In genomic region chr5:75826283-75827098, GRCm38 (mm10) we compare ENCODE assay signal across 9 mouse cellular contexts.
DNase-seq lines count a peak whose midpoint lies in the region; ATAC-seq and TF ChIP-seq lines count a peak whose summit lies in the region.
"Had no signal": no experiment of that assay in that cellular context is flagged by ENCODE, and none has a peak within 500 bp of the region (broad histone marks: within the 10 kb centered on the region; RNA-seq: fewer than 3 reads in every experiment).

No protein-coding gene starts in this region.

- 0 out of 2 replicates have a peak, but pooled peaks cover 5% of the 10 kb centered on the region for H3K4me1 ChIP-seq in kidney, postnatal 0 days (replicated peaks; ENCODE audit: insufficient read depth, low read length)
- peaks cover 14% of the 10 kb centered on the region; the same call in 1 of the 2 replicates for H3K4me1 ChIP-seq in kidney, embryonic 15.5 days
- no peaks in the 10 kb centered on the region for H3K4me1 ChIP-seq in forebrain, embryonic 14.5 days (ENCODE audit: control insufficient read depth, insufficient read depth, low read length)

- TF ChIP-seq CTCF in kidney, postnatal 0 days (IDR thresholded peaks at IDR 0.05; ENCODE audit: low read depth), result no peak

- peak; percentile 31 for DNase-seq in kidney, postnatal 0 days (ENCODE audit: low spot score)
- peak; percentile 4 for DNase-seq in induced T-regulatory cell, adult 2 months (ENCODE audit: low read depth)
- no peak for DNase-seq in embryo, embryonic 10 days (ENCODE audit: low spot score)
- no peak for DNase-seq in forebrain, embryonic 14.5 days (ENCODE audit: low spot score)
- DNase-seq in cerebellum, adult 11-12 months, result no peak
- DNase-seq: spleen, adult 18-20 months had no signal

- no peak overlapping the region for H3K4me3 ChIP-seq in kidney, postnatal 0 days (replicated peaks; ENCODE audit: low read depth, low read length)
- H3K4me3 ChIP-seq in kidney, embryonic 15.5 days (replicated peaks), result no peak overlapping the region
- H3K4me3 ChIP-seq in forebrain, embryonic 14.5 days (ENCODE audit: low read depth, low read length), result no peak overlapping the region

- H3K9me3 ChIP-seq in kidney, postnatal 0 days (replicated peaks; ENCODE audit: low read length), result no peaks in the 10 kb centered on the region
- H3K9me3 ChIP-seq in kidney, embryonic 15.5 days (replicated peaks), result no peaks in the 10 kb centered on the region
- H3K9me3 ChIP-seq in forebrain, embryonic 14.5 days (replicated peaks; ENCODE audit: control insufficient read depth, low read length), result no peaks in the 10 kb centered on the region

- no peak overlapping the region for H3K9ac ChIP-seq in kidney, postnatal 0 days (ENCODE audit: low read depth, low read length)
- H3K9ac ChIP-seq in kidney, embryonic 15.5 days, result no peak overlapping the region
- H3K9ac ChIP-seq in forebrain, embryonic 14.5 days (ENCODE audit: low read length), result no peak overlapping the region

- H3K4me2 ChIP-seq in kidney, postnatal 0 days (ENCODE audit: low read length), result no peak overlapping the region
- H3K4me2 ChIP-seq in kidney, embryonic 15.5 days, result no peak overlapping the region
- H3K4me2 ChIP-seq in forebrain, embryonic 14.5 days (ENCODE audit: low read length), result no peak overlapping the region

- no peaks in the 10 kb centered on the region for H3K27me3 ChIP-seq in kidney, postnatal 0 days (ENCODE audit: insufficient read depth, low read length)
- H3K27me3 ChIP-seq in kidney, embryonic 15.5 days, result no peaks in the 10 kb centered on the region
- H3K27me3 ChIP-seq in forebrain, embryonic 14.5 days (replicated peaks; ENCODE audit: control insufficient read depth, insufficient read depth, low read length), result no peaks in the 10 kb centered on the region

- ATAC-seq in kidney, postnatal 0 days (replicated peaks; ENCODE audit: low FRiP score, low read depth), result no peak
- ATAC-seq in kidney, embryonic 15.5 days (replicated peaks; ENCODE audit: low FRiP score), result no peak
- peak; percentile 71 for ATAC-seq in granulocyte monocyte progenitor cell, adult 5-6 weeks (replicated peaks; ENCODE audit: poor library complexity, severe bottlenecking)
- ATAC-seq in megakaryocyte-erythroid progenitor cell, adult 5-6 weeks (replicated peaks; ENCODE audit: low FRiP score, low TSS enrichment, poor library complexity, severe bottlenecking), result peak; percentile 68
- no peak for ATAC-seq in forebrain, embryonic 14.5 days

- no peak overlapping the region for H3K27ac ChIP-seq in kidney, postnatal 0 days
- H3K27ac ChIP-seq in kidney, embryonic 15.5 days, result no peak overlapping the region
- no peak overlapping the region for H3K27ac ChIP-seq in forebrain, embryonic 14.5 days (ENCODE audit: low read depth, low read length)

- 60% methylated on average over 10 of the region's 10 CpGs for WGBS in kidney, postnatal 0 days
- 60% methylated on average over 10 of the region's 10 CpGs for WGBS in kidney, embryonic 15.5 days
- WGBS in forebrain, embryonic 14.5 days, result 87% methylated on average over 10 of the region's 10 CpGs

- no peaks in the 10 kb centered on the region for H3K36me3 ChIP-seq in kidney, postnatal 0 days (ENCODE audit: insufficient read depth, low read length)
- H3K36me3 ChIP-seq in kidney, embryonic 15.5 days, result no peaks in the 10 kb centered on the region
- H3K36me3 ChIP-seq in forebrain, embryonic 14.5 days (ENCODE audit: control insufficient read depth, insufficient read depth, low read length), result no peaks in the 10 kb centered on the region

Comparison
In these comparisons a context has a peak if more than half of its experiments do, and no peak if none do; other contexts are left out.
1. ATAC-seq: peak in granulocyte monocyte progenitor cell, adult 5-6 weeks (single experiment) and megakaryocyte-erythroid progenitor cell, adult 5-6 weeks (single experiment); none in kidney, postnatal 0 days (single experiment), kidney, embryonic 15.5 days (single experiment) and forebrain, embryonic 14.5 days (single experiment).
2. DNase-seq: peak in kidney, postnatal 0 days (single experiment) and induced T-regulatory cell, adult 2 months (single experiment); none in embryo, embryonic 10 days (single experiment), forebrain, embryonic 14.5 days (single experiment) and cerebellum, adult 11-12 months (single experiment).